Mouse (Mus musculus) telencephalon, adult 2 months (tissue): Measurements from ENCODE around the gene Gsto2.

ENCODE experiments used
- DNase-seq: peaks from one replicate; pipeline ENCODE4 v3.0.0-alpha.2; 2011; ENCODE audit warnings: low read depth, low spot score

The Gsto2 gene

GRCm38 (mm10) chr19:47919126-47919965 lies 54.0 kb downstream of the Gsto2 start, which contains the start of the genes Cfap43 and Itprip:
TSS of gene Cfap43 (minus strand) at chr19:47919287.
TSS of gene Itprip (minus strand) at chr19:47919299.
- DNase-seq = peak; percentile 44

DNA sequence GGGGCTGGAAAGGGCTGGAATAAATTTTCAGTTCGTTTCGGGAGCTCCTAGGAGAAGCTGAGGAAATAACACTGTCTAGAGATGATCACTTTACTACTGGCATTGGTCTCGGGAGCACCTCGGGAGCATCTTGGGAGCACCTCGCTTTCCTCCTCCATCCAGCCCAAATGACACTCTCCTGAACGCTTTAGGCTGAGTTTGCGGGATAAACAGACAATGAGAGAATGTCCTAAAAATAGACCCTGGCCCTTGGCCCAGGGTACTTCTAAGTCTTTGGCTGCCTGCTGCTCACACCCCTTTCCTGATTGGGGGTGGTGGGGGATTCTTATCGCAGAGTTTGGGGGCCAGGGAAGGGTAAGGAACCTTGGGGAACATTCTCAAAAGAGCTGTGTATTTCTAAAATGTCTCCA lies 54.6 kb downstream of the Gsto2 start:
- no peak for DNase-seq

DNA sequence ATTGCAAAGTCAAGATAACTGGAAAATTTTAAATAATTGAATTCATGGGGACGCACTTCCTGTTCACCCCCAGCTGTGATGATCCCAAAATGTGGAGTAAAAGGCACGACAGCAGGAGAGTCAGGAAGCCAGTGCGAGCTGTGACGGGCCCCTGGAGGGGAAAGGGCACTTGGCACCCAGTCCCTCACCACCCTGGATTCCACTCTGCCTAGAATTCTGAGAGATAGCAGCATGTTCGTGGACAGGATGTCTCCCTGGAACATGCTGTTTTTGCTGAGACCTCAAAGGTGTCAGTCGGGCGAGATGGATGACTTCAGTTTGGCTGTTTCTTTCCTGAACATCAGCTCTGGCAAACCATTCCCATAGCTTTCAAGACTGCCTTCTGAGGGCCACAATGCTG lies 60.5 kb downstream of the Gsto2 start:
- DNase-seq = no peak

- no peak for DNase-seq
Observed at GRCm38 (mm10) chr19:47927032-47927431, 61.7 kb downstream of the Gsto2 start.

- no peak for DNase-seq
Observed at GRCm38 (mm10) chr19:47929043-47929442, 63.7 kb downstream of the Gsto2 start.

DNA sequence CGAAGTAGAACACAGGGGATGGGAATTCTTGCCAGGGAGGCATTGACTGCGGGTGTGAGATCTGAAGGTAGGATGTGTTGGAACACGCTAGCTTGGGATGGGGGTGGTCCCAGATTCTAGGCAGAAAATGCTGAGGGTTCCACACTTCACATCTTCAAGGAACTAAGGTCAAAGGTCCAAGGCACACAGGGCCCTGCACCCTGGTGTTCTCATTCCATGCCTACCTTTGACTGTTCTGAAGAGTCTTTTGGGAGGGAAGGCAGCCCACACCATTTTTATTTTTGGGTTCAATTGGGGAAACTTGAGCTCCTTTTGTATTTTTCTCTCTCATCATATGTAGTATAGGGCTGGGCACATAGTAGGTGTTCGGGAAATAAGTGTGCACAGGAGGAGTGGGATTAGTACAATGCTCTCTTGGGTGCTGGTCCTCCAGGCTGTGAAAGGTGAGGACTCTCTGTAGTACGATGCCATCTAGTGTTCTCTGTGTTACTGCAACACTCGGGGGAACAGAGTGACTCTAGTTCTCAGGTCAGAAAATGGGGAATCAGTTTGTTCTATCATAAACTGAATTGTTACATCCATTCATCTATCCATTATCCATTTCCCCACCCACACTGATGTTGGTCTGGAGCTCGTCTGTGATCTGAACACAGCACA lies 66.8 kb downstream of the Gsto2 start:
- no peak for DNase-seq

DNA sequence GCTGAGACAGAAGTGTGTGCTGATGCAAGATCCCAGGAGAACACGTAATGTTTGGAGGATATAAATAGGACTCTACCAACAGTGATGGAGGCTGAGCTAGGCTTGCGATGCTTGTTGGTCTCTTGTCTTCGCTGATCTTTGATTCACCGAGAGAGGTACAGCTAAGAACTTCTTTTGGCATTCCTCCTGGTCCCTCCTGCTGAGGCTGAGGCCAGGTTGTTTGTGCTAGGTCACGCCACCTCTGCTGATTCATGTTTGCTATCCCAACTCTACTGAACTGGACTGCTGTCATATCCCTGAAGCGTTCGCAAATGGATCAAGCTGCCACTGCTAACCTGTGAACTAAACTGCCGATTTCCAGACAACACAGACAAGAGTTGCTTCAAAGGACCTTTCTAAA lies 68.8 kb downstream of the Gsto2 start:
- no peak for DNase-seq

DNA sequence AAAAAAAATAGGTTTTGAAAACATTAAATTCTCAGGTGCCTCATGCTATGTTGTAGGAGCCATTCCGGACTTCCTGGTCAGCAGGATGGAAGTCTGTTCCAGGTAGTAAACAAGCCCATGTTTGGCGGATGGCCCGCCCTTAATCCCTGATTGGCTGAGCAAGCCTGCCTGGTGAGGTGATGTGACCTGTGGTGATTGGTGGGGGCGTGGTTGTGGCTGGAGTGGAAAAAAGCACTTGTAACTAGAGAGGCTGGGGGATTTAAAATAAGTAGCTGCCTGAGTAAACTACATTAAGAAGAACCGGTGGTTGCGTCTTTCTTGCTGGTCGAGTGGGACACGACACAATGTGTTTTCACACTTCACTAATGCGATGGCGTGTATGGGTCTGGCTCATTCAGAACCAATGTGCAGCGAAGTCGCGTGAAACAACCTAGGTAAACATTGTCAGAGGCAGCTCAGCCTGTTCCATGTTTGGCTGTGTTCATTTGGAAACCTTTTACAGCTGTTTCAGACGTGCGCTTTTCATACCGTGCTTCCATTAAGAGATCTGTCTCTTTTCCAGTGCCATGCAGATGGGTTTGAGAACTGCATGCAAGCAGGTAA lies 69.4 kb downstream of the Gsto2 start:
- DNase-seq = no peak

DNA sequence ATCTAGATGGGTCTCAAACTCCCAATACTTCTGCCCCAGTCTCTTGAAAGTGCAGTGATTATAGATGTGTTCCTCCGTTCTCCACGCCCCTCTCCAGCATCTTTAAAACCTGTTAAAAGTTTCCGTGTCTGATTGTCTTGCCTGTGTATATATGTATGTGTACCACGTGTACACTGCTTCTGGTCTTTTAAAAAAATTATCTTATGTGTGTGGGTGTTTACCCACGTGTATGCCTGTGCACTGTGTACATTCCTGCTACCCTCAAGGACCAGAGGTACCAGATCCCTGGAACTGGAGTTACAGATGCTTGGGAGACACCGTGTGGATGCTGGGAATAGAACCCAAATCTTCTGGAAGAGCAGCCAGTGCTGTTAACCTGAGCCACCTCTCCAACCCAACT lies 70.2 kb downstream of the Gsto2 start:
- no peak for DNase-seq
